Mouse (Mus musculus): ENCODE results near the gene Trmt10b.

GRCm38 (mm10) chr4:45261551-45261950, 35.4 kb upstream of the Trmt10b start:
- no peak for TF ChIP-seq CTCF (IDR thresholded peaks at IDR 0.05; ENCODE audit: low read depth)
- TF ChIP-seq EP300 (IDR thresholded peaks at IDR 0.05; ENCODE audit: low read depth) = no peak

Measured in liver, embryonic 14.5 days (tissue).